Mouse (Mus musculus) heart, postnatal 10 days (tissue): ENCODE data around the gene Pfn3. TPM values are rescaled to one million over a fixed set of nuclear protein-coding genes. Genes with fewer than 3 reads are reported as not detected.
"Not testable (repeated sequence)": the region's sequence is repeated elsewhere in the genome, so short reads cannot be mapped to it uniquely, and the experiment has no call there.

ENCODE experiments used
- DNase-seq, 2 experiments: peaks; one replicate each; pipeline ENCODE4 v3.0.0; 2021
- intact Hi-C: fragments of 180-260 bp; cut with DNase I; formaldehyde crosslinking; loops from one replicate; pipeline ENCODE4 v1.15.1; 2025
- total RNA-seq, 2 experiments: library from RNA; stranded (reverse); gene quantifications; 2 replicates each; pipeline ENCODE4 v1.2.3; 2021

Gene Pfn3
- total RNA-seq = not detected

DNA sequence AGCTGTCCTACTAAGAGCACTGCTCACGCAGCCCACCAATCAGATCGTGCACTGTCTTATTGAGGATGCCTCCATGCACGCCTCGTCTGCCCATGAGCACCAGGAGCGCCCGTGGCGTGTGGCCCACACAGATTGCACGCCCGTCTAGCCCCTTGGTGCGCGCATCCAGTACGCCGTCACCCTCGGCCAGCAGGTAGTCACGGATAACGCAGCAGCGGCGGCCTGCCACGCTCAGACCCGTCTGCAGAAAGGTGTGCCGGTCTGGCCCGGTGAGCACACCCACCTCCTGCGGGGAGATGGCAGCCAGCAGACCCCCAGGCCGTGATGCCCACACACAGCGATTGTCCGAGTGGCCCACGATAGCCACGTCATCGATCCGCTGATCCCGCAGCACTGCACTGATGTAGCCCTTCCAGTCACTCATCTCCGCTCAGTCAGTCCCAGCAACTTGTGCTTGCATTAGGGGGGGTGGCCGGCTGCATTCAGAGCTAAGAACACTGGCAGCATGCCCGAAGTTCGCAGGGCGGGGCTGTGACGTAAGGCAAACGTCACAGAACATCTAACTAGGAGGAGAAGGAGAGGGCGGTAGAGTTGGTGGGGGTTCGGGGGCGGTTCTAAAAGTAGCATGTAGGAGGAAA is at the start of gene Pfn3:
Gene Pfn3 (minus strand): TSS at position 490 of the 638 bp plus-strand sequence.
- peak; percentile 49 to 51 for DNase-seq
- intact Hi-C loops = no loop called here

- DNase-seq = peak; percentile 48 to 55
- intact Hi-C loops = no loop called here
Observed at GRCm38 (mm10) chr13:55464027-55464884, 49.2 kb upstream of the Pfn3 start, which contains the start of gene Prr7. Gene Prr7 (plus strand): TSS chr13:55464267.

GRCm38 (mm10) chr13:55463399-55464026 is 48.5 kb upstream of the Pfn3 start:
- DNase-seq = no peak
- intact Hi-C loops = no loop called here

DNA sequence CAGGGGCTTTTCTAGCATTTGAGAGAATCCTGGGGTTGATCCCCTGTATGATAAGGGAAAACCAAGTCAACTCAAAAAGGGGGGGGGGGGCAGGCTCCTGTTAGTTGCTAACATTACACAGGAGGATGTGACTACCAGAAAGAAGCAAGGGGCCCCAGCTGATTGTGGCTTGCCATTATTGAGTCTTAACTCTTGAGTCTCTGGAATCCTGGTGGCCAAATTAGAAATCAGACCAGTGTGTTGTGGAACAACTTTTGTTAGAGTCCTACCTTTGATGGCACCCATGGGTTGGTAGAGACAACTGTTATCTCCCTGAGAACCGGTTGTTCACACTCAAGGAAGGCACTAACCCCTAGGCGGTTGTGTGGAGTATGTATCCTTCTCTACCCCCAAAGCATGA is 47.9 kb upstream of the Pfn3 start:
- intact Hi-C loops = no loop called here
- DNase-seq = no peak

DNA sequence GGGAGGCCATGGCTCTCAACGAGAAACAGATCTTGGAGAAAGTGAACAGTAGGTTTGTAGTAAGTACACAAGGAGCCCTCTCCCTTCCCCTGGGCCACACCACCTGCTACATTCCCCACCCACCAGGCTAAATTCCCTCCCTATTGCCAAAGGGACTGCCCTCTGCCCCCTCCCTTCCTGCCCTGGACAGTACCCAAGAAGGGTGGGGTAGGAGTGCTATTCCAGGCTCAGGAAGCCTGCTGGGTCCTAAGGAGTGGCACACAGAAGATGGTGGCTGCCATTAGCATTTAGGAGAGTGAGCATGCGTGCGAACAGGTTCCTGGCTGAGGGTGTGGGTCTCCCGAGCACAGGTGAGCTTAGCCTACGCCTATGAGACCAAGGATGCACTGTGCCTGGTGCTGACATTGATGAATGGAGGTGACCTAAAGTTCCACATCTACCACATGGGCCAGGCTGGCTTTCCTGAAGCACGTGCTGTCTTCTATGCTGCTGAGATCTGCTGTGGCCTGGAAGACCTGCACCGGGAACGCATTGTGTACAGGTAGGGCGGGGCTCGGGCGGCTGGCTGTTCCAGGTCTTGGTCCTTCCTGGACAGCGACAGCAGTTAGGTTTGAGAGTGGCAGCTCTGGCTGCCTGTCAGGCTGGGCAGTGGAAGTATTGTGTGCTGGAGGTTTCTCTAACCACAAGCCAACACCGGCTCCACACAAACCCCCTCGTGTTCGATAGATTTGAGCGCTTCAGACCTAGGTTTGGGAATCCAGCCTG is 36.9 kb upstream of the Pfn3 start:
- DNase-seq = peak in 1 of 2 experiments; percentile 56
- intact Hi-C loops = no loop called here

GRCm38 (mm10) chr13:55451296-55451695 is 36.3 kb upstream of the Pfn3 start:
- intact Hi-C loops = no loop called here
- no peak for DNase-seq

GRCm38 (mm10) chr13:55450511-55450980 is 35.5 kb upstream of the Pfn3 start:
- DNase-seq = peak; percentile 91 to 92
- intact Hi-C loops = no loop called here

DNA sequence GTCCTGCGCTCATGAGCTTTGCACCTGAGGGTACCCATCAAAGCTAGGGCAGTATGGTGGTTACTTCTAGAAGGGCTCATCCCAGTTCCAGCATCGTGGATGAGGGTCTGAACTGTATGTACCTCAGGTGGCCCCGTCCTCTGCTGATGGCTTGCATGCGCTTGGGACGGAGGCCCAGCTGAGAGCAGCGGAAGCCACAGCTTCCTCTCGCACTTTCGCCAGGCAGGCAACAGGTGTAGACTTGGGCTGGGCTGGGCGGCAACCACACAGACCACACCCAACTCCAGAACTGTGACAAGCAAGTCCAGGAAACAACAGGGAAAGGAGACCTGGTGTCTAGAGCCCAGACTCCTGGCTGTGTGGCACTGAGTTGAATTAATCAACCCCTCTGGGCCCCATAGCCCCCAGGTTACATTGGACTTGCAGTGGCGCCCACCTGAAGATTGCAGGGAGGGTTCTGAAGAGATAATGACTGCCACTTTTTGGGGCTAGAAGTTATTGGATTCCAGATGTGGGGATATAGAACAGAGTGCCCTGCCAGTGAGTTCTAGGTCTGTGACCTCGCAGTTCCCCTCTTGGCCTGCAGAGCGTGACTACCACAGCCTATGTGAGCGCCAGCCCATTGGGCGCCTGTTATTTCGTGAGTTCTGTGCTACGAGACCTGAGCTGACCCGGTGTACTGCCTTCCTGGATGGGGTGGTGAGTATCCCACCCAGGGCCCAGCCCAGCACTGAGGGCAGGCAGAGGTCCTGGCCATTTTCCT is 34.8 kb upstream of the Pfn3 start:
- DNase-seq = no peak
- intact Hi-C loops = loop anchor here (10.0 kb wide), 1 partner anchor 235 kb away; no protein-coding TSS in a partner anchor

DNA sequence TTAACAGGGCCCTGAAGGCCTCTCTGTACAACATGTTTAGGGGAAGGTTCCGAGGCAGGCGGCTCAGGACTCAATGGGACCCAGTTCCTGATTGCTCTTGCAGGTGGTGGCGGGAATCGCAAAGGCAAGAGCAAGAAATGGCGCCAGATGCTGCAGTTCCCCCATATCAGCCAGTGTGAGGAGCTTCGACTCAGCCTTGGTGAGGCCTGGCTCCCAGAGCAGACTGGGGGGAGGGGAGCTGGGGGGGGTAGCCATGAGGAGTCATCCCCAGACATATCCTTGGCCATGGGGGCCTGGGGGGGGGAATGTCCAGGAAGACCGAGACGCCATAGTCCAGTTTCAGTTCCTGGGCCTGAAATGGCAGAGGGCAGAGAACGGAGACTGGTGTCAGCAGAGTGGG is 34.2 kb upstream of the Pfn3 start:
- intact Hi-C loops = loop anchor here (10.0 kb wide), 1 partner anchor 234 kb away; no protein-coding TSS in a partner anchor
- no peak for DNase-seq

- intact Hi-C loops = loop anchor here (10.0 kb wide), 1 partner anchor 233 kb away; no protein-coding TSS in a partner anchor
- DNase-seq = no peak
Observed at GRCm38 (mm10) chr13:55448131-55448530, 33.1 kb upstream of the Pfn3 start.

DNA sequence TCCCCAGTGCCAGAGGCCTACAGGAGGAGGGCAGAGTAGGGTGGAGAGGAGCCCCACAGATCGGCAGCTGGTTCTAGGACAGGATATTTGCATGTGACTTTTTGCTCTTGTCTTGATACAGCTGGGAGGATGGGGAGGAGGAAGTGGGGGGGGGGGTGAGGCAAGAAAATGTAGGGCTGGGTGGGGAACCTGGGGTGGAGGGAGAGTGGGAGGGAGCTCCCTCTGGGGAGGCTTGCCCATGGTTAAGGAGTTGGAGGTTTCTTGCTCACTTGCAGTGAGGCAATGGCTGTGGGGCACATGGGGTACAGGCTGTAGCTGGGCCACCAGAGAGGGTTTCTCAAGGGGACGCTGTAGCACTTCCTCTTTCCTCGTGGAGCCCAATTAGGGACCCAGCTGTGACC is 32.5 kb upstream of the Pfn3 start:
- intact Hi-C loops = loop anchor here (10.0 kb wide), 1 partner anchor 233 kb away; no protein-coding TSS in a partner anchor
- DNase-seq = no peak

GRCm38 (mm10) chr13:55446483-55447105 is 31.6 kb upstream of the Pfn3 start:
- DNase-seq = no peak
- intact Hi-C loops = loop anchor here (10.0 kb wide), 1 partner anchor 232 kb away; no protein-coding TSS in a partner anchor

- DNase-seq = peak in 1 of 2 experiments; percentile 66
- intact Hi-C loops = loop anchor here (10.0 kb wide), 1 partner anchor 231 kb away; no protein-coding TSS in a partner anchor
Observed at GRCm38 (mm10) chr13:55445361-55446091, 30.5 kb upstream of the Pfn3 start.

DNA sequence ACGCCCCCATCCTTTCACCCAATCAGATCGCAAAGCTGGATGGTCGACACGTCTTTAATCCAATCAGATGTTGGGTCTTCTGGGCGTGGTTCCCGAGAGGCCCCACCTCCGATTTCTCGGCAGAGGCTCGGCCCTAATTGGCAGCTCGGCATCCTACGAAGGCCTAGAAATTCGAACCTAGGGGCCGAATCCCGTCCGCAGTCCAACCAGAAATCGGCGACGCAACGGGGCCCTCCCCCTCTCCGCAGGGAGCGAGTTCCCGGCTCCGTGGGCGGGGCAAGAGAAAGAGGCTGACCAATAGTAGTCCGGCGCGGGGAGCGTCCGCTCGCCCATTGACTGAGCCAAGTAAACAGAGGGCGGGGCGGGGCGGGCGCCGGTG is 29.9 kb upstream of the Pfn3 start, which contains the start of gene Grk6:
Gene Grk6 (plus strand): TSS at position 136 of the 379 bp plus-strand sequence.
- intact Hi-C loops = loop anchor here (10.0 kb wide), 1 partner anchor 230 kb away; no protein-coding TSS in a partner anchor
- peak; percentile 99 to 100 for DNase-seq

DNA sequence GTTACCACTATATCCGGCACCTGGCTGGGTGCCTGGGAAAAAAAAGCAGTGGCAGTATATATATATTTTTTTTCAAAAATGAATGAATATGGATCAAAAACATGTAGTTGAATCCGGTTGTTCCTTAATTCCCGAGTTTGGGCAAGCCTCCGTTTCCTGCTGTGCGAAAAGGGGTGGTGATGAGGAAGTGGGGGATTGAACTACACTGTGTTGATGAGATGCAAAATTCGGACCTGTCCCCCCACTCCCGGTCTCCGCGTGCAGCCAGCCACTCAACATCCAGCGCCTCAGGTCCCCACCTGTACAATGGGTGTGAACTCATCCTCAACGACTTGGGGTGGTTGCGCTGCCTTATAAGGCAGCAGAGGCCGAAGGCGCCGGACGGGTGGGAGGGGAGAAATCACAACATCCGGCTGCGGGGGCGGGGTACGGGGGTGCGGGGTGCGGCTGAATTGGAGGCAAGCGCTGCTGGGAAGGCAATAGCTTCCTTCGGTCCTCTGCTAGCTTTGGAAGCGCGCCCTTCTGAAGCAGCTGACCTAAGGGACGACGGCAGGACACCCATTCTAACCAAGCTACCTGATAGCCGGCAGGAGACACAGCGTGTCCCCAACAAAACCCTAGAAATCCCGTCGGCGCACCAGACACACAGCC is 29.4 kb upstream of the Pfn3 start:
- intact Hi-C loops = loop anchor here (10.0 kb wide), 1 partner anchor 230 kb away; no protein-coding TSS in a partner anchor
- no peak for DNase-seq

GRCm38 (mm10) chr13:55443799-55444285 is 28.8 kb upstream of the Pfn3 start:
- no peak for DNase-seq
- intact Hi-C loops = loop anchor here (10.0 kb wide), 1 partner anchor 229 kb away; no protein-coding TSS in a partner anchor

GRCm38 (mm10) chr13:55437111-55437629 is 22.1 kb upstream of the Pfn3 start:
- DNase-seq, intact Hi-C loops: not testable (repeated sequence)
